Mouse (Mus musculus) liver, adult 2 months (tissue): ENCODE results near the gene Atm.

Source experiments
- CTCF ChIP-seq: fragments of 200-500 bp; IDR thresholded peaks from 2 replicates; pipeline ENCODE4 v1.5.1; 2011; ENCODE audit warnings: low read depth, low read length, control low read depth
- POLR2A ChIP-seq: fragments of 200-500 bp; IDR thresholded peaks from 2 replicates; pipeline ENCODE4 v1.6.1; 2011; ENCODE audit warnings: low read length, control low read depth; ENCODE audit not compliant: insufficient read depth; ENCODE audit errors: extremely low read depth

GRCm38 (mm10) chr9:53581870-53582269 is 45.3 kb upstream of the Atm start:
- TF ChIP-seq CTCF (no peak), POLR2A (no peak)
